Mouse (Mus musculus) T-helper 1 cell (primary cell): ENCODE data around the gene Wnt6.
"Not testable (repeated sequence)": the region's sequence is repeated elsewhere in the genome, so short reads cannot be mapped to it uniquely, and the experiment has no call there.

Source experiments
- in situ Hi-C: fragments of 300-600 bp; cut with MboI, MseI; formaldehyde crosslinking; loops from one replicate; pipeline ENCODE4 v1.15.1; 2025; ENCODE audit warnings: high pct_unique_total_duplicates

The Wnt6 gene

GRCm38 (mm10) chr1:74806360-74807311 is 34.9 kb downstream of the Wnt6 start:
- in situ Hi-C loops, result no loop called here

- in situ Hi-C loops, result no loop called here
Measured at GRCm38 (mm10) chr1:74807551-74808071, 35.9 kb downstream of the Wnt6 start.

DNA sequence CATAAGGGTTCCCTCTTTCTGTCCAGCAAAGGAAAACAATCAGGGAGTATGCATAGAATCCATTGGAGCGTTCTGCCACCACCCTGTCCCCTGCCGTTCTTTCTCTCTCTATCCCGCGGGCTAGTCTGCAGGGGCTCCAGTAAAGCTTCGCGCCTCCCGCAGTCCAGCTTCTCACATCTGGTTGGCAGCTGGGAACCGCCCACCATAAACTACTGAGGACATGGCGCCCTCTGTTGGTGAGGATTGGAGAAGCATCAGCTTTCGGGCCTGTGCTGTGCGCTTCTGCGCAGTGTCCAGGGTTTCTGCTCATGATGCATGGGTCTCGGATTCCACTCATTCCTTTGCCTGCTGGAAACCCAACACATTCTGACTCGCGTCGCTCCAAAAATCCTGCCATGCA is 36.4 kb downstream of the Wnt6 start:
- in situ Hi-C loops, result no loop called here

- in situ Hi-C loops, result no loop called here
Measured at GRCm38 (mm10) chr1:74809007-74809406, 37.3 kb downstream of the Wnt6 start.

- in situ Hi-C loops, result loop anchor here (5.0 kb wide), 1 partner anchor 43 kb away; the partner anchor contains the start of gene Wnt6
Measured at GRCm38 (mm10) chr1:74814931-74815647, 43.4 kb downstream of the Wnt6 start.

DNA sequence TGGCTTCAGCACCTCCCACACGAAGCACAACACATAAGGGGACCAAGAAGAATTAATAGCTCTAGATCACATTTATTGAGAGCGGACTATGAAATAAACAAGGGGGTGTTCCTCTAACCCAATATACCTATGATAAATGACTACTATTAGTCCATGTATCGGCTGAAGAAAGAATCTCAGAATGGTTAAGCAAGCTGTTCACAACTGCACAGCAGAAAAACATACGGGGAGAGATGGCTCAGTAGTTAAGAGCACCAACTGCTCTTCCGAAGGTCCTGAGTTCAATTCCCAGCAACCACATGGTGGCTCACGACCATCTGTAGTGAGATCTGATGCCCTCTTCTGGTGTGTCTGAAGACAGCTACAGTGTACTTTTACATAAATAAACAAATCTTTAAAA is 44.3 kb downstream of the Wnt6 start:
- in situ Hi-C loops, result not testable (repeated sequence)

DNA sequence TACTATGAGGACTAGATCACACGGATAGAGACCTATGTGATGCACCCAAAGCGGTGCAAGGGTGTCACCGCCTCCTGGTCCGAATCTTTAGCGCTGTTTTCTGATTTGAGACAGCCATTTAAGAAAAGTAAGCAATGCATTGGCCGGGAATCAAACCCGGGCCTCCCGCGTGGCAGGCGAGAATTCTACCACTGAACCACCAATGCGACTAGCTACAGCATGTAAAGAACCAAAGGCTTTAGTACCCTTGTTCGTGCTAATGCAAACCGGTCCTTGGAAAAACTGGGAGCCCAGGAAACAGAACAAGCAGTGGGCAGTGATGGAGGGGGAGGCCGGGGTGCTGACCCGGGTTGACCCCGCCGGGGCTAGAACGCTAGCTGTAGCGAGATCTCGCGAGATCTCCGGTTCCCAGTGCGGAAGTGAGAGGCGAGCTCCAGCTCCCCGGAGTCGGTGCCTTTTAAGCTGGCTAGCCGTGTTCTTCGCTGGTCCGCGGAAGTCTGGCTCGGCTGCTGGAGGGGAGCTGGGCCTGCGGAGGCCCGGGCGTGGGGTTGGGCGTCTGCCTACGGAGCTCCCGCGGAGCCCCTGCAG is 45.0 kb downstream of the Wnt6 start:
- in situ Hi-C loops, result no loop called here

GRCm38 (mm10) chr1:74817219-74817618 is 45.5 kb downstream of the Wnt6 start:
- in situ Hi-C loops, result no loop called here

GRCm38 (mm10) chr1:74818509-74818908 is 46.8 kb downstream of the Wnt6 start:
- in situ Hi-C loops, result no loop called here

DNA sequence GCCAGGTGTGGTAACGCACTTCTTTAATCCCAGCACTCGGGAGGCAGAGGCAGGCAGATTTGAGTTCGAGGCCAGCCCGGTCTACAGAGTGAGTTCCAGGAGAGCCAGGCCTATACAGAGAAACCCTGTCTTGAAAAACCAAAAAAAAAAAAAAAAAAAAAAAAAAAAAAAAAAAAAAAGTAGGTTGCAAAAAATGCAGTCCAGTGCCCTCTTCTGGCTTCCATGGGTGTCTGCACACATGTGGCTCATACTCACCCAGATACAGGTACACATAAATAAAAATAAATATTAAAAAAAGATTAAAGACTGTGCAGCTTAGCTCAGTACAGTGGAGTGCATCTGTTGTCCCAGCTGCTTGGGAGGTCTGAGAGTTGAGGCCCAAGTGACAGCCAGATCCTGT is 51.9 kb downstream of the Wnt6 start:
- in situ Hi-C loops, result not testable (repeated sequence)

DNA sequence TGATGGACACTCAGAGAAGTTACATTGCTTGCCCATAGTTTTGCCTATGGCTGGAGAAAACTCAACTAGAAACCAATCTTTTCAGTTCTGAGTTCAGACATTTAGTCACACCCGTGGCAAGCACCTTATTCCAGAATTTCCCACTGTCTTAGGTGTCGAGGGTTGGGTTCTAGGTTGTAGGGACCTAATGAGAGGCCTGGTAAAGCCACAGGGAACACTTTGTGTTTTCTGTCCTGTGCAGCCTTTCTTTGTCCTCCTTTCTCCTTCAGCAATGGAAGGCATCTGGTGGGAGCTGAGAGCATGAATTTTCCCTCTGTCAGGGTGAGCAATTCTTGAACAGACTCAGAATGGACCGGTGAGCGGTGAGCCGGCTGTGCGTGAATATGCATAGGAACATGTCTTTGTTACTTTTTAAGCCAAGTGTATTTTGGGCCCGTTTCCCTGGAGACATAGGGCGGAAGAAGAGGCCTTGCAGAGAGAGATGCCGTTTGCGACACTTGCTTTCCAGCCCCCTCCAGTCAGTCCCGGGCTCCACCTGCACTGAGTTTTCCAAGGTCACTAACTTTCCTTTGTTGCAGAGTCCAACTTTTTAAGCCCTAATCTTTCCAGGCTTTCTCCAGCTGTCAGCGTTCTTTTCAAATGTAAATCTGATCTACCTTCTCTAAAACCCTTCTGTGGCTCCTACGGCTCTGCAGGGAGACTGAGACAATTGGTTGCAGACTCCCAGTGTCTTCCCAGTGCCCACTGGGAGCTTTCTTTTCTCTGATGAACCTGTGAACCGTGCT is 53.0 kb downstream of the Wnt6 start:
- in situ Hi-C loops, result no loop called here

DNA sequence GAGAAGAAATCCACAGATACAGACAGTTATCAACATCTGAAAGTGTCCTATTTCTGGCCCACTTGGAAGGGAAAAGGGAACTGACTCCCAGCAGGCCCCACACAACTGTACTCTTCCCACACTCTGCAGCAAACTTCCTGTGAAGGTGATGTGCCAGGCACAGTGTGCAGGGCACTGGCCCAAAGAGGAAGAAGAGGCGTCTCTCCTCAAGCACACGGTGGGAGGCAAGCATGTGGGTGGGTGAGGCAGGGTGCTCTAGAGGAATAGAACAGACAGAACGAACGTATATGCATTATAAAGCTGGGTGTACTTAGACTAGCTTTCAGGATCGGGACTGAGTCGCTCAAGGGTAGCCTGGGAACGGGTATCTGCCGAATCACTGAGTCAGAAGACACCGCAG is 58.4 kb downstream of the Wnt6 start:
- in situ Hi-C loops, result no loop called here

DNA sequence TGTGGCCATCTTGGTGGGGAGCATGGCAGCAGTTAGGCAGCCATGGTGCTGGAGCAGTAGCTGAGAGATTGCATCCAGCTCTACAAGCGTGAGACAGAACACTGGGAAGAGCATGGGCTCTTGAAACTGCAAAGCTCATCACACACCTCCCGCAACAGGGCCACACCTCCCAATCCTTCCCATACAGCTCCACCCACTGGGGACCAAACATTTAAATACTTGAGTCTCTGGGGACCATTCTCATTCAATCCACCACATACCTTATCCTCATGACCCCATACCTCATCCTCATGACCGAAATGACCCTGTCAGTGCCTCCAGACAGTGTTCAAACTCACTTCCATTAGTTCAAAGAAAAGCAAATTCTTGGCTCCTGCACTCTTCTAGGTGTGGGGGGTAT is 61.6 kb downstream of the Wnt6 start:
- in situ Hi-C loops, result no loop called here
